Mouse (Mus musculus): Measurements from ENCODE around the gene Slc38a11.

DNA sequence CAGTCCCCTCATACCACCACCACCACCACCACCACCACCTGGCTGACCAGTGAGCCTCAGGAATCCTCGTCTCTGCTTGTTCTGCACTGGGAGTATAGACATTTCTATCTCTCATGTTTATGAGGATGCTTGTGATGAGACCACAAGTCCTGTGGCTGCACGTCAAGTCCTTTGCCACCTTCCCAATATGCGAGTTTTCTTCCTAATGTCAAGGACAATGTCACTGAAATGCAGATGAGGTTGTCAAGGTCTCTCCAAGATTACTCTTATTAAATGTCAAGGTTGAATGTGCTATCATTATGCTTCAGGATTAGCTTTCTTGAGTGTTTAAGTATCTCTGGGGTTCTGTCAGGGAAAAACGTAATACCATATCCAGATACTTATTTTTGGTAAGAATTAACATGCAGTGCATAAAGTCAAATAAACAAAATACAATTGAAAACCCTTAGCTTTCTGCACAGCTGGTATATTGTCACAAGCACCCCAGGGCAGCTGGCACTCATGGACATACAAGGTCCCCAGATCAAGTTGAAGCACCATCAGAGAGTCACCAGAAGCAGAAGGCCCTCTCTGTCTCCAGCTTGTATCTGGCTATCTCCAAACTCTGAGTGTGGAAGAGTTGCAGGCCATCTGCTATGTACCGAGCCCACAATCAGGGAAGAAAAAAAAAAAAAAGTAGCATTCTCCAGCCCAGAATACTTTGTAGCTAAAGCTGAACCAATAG is 97.1 kb downstream of the Slc38a11 start:
- TF ChIP-seq CTCF (IDR thresholded peaks at IDR 0.05; ENCODE audit: insufficient read depth, low read length) (no peak), POLR2A (IDR thresholded peaks at IDR 0.05; ENCODE audit: borderline replicate concordance, extremely low read depth, low read depth, low read length) (no peak)

Data from lung, adult 2 months (tissue).